Mouse (Mus musculus): ENCODE measurements at regions not wholly inside any gene's neighbourhood (a gene's known extent, or its start where the extent isn't known, plus 50 kb on each side); places are given as distances from the start of the nearest gene placed in this dataset.

DNA sequence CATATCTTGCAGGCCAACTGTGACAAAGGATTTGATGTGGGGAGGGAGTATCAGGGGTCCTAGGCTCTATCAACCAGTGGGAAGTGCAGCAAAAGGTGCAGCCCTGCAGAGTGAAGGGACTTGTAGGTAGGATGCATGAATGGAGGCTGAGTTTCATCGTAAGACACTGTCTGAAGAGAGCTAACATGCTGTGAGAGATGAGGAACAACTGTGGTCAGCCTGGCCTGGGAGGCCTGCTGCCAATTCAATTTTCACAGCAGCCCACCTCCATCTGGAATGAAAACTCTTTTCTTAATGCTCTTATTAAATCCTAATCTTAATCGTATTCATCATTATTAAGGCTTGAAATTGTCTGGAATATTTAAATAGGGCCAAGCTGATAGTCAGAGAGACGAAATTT, 622.1 kb upstream of the Brinp1 start:
- no peak overlapping the region for H3K27ac ChIP-seq
- no peaks in the 10 kb centered on the region for H3K9me3 ChIP-seq (replicated peaks)
- H3K4me3 ChIP-seq, result no peak overlapping the region
- no peaks in the 10 kb centered on the region for H3K4me1 ChIP-seq (replicated peaks)
- no peak for ATAC-seq (replicated peaks; ENCODE audit: insufficient number of reproducible peaks, insufficient read depth, low FRiP score, low read depth)
- WGBS, result 54% methylated on average over 3 of the region's 3 CpGs
- H3K9ac ChIP-seq, result no peak overlapping the region
- no peak overlapping the region for H3K4me2 ChIP-seq
- no peaks in the 10 kb centered on the region for H3K27me3 ChIP-seq
- no peaks in the 10 kb centered on the region for H3K36me3 ChIP-seq

DNA sequence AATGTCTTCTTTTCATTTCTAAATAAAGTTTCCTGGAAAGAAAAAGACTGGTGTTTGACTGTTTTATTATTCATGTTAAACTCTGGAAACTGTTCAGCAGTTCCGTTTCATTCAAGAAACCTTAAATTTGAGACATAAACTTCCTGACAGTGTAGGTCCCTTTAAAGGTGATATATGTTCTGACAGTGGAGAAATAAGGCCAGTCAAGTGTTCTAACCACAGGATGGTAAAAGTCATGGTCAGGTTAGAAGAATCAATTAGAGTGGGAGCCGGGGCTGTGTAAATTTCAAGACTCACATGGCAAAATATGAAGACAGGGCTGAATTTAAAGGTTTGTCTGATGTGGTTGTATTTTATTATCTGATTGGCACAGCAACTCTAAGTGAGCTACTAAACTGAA, 593.9 kb upstream of the Brinp1 start:
- no peak overlapping the region for H3K9ac ChIP-seq
- no peaks in the 10 kb centered on the region for H3K9me3 ChIP-seq (replicated peaks)
- no peak overlapping the region for H3K27ac ChIP-seq
- H3K36me3 ChIP-seq, result no peaks in the 10 kb centered on the region
- ATAC-seq (replicated peaks; ENCODE audit: insufficient number of reproducible peaks, insufficient read depth, low FRiP score, low read depth), result no peak
- no peak overlapping the region for H3K4me3 ChIP-seq
- no peak overlapping the region for H3K4me2 ChIP-seq
- no peaks in the 10 kb centered on the region for H3K27me3 ChIP-seq
- 68% methylated on average over 2 of the region's 2 CpGs for WGBS
- no peaks in the 10 kb centered on the region for H3K4me1 ChIP-seq (replicated peaks)

GRCm38 (mm10) chr4:69538172-69538908, 584.1 kb upstream of the Brinp1 start:
- no peak for ATAC-seq (replicated peaks; ENCODE audit: insufficient number of reproducible peaks, insufficient read depth, low FRiP score, low read depth)
- WGBS, result 62% methylated on average over 6 of the region's 6 CpGs

DNA sequence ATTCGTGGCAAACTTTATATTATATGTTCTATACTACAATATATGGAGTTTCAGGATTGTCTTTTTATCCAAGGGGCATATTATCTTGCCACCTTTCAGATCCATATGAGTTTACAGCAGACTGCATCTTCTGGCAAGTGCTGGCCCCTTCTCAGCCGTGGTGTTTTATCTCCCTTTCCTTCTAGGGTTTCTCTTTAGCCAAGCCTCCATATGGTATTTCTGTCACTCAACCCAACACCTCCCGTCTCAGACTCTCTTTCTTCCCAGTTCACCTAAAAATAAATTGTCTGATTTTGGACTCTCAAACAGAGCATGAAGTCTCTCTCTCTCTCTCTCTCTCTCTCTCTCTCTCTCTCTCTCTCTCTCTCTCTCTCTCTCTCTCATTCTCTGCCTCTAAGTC, 578.9 kb upstream of the Brinp1 start:
- ATAC-seq (replicated peaks; ENCODE audit: insufficient number of reproducible peaks, insufficient read depth, low FRiP score, low read depth), result no peak
- H3K4me3 ChIP-seq, result no peak overlapping the region
- H3K9ac ChIP-seq, result no peak overlapping the region
- H3K27me3 ChIP-seq, result no peaks in the 10 kb centered on the region
- H3K9me3 ChIP-seq (replicated peaks), result no peaks in the 10 kb centered on the region
- 31% methylated on average over 3 of the region's 3 CpGs for WGBS
- H3K36me3 ChIP-seq, result no peaks in the 10 kb centered on the region
- no peak overlapping the region for H3K27ac ChIP-seq
- no peak overlapping the region for H3K4me2 ChIP-seq
- H3K4me1 ChIP-seq (replicated peaks), result 0 out of 2 replicates have a peak, but pooled peaks cover under 1% of the 10 kb centered on the region

More at GRCm38 (mm10) chr4:69538172-69538908, 584.1 kb upstream of the Brinp1 start:
- H3K9me3 ChIP-seq (replicated peaks), result no peaks in the 10 kb centered on the region
- H3K27ac ChIP-seq, result no peak overlapping the region
- H3K9ac ChIP-seq, result no peak overlapping the region
- H3K4me3 ChIP-seq, result no peak overlapping the region
- H3K4me2 ChIP-seq, result no peak overlapping the region
- H3K27me3 ChIP-seq, result no peaks in the 10 kb centered on the region
- H3K36me3 ChIP-seq, result no peaks in the 10 kb centered on the region
- H3K4me1 ChIP-seq (replicated peaks), result 0 out of 2 replicates have a peak, but pooled peaks cover 2% of the 10 kb centered on the region

DNA sequence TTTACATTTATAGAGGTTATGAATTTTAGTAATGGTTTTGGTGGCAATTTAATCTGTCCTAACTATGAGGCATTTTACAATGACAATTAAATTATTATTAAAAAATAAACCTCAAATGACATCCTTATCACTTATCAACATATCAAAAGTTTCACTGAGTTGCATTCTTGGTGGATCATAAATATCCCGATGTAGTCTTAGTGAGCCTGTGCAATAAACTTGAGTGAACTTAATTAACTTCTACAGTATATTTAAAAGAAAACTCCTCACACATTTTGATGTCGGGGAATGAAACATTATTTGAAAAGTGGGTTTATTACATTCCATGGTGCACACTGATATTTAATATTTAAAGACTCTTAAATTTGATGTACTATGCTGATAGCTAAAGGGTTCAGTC, 568.9 kb upstream of the Brinp1 start:
- Histone ChIP-seq H3K27ac (no peak overlapping the region), H3K4me2 (no peak overlapping the region), H3K27me3 (no peaks in the 10 kb centered on the region), H3K36me3 (no peaks in the 10 kb centered on the region), H3K4me1 (replicated peaks) (no peaks in the 10 kb centered on the region), H3K9me3 (replicated peaks) (no peaks in the 10 kb centered on the region), H3K9ac (no peak overlapping the region), H3K4me3 (no peak overlapping the region)
- WGBS, result 77% methylated on average over 2 of the region's 2 CpGs
- ATAC-seq (replicated peaks; ENCODE audit: insufficient number of reproducible peaks, insufficient read depth, low FRiP score, low read depth), result no peak

- Histone ChIP-seq H3K9me3 (replicated peaks) (no peaks in the 10 kb centered on the region), H3K4me2 (no peak overlapping the region), H3K9ac (no peak overlapping the region), H3K4me3 (no peak overlapping the region), H3K27me3 (no peaks in the 10 kb centered on the region), H3K36me3 (no peaks in the 10 kb centered on the region), H3K4me1 (replicated peaks) (no peaks in the 10 kb centered on the region), H3K27ac (no peak overlapping the region)
- no peak for ATAC-seq (replicated peaks; ENCODE audit: insufficient number of reproducible peaks, insufficient read depth, low FRiP score, low read depth)
- WGBS, result 57% methylated on average over 4 of the region's 4 CpGs
Measured at GRCm38 (mm10) chr4:69508281-69508680, 554.1 kb upstream of the Brinp1 start.

GRCm38 (mm10) chr4:69471200-69471599, 517.0 kb upstream of the Brinp1 start:
- 79% methylated on average over 1 of the region's 1 CpGs for WGBS
- no peak for ATAC-seq (replicated peaks; ENCODE audit: insufficient number of reproducible peaks, insufficient read depth, low FRiP score, low read depth)
- H3K9me3 ChIP-seq (replicated peaks), result no peaks in the 10 kb centered on the region

DNA sequence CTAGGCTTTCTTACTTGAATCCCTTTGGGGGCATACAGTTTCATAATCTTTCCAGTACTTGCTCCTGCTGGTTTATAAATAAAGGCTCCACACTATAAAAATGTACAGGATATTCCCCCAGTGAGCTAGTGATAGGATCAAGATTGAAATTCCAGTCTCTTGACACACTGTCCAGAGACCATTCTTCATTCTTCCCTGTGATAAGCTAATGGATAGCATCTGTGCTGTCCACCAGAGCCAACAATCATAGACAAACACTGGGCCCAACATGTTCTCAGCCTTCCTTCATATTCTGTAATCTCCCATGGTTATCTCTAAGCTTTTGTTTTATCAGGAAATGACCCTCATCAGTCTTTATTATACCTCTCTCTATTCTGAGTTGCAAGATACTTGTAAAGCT, 505.8 kb upstream of the Brinp1 start:
- ATAC-seq (replicated peaks; ENCODE audit: insufficient number of reproducible peaks, insufficient read depth, low FRiP score, low read depth), result no peak
- H3K9me3 ChIP-seq (replicated peaks), result no peaks in the 10 kb centered on the region

More at GRCm38 (mm10) chr4:69471200-69471599, 517.0 kb upstream of the Brinp1 start:
- H3K36me3 ChIP-seq, result no peaks in the 10 kb centered on the region
- H3K27me3 ChIP-seq, result no peaks in the 10 kb centered on the region
- no peak overlapping the region for H3K4me2 ChIP-seq
- H3K4me3 ChIP-seq, result no peak overlapping the region
- H3K9ac ChIP-seq, result no peak overlapping the region
- H3K4me1 ChIP-seq (replicated peaks), result no peaks in the 10 kb centered on the region
- no peak overlapping the region for H3K27ac ChIP-seq

GRCm38 (mm10) chr4:69456420-69456819, 502.2 kb upstream of the Brinp1 start:
- WGBS, result 87% methylated on average over 4 of the region's 4 CpGs
- Histone ChIP-seq H3K9ac (no peak overlapping the region), H3K4me3 (no peak overlapping the region), H3K27ac (no peak overlapping the region), H3K27me3 (no peaks in the 10 kb centered on the region), H3K36me3 (no peaks in the 10 kb centered on the region), H3K4me2 (no peak overlapping the region), H3K9me3 (replicated peaks) (no peaks in the 10 kb centered on the region), H3K4me1 (replicated peaks) (no peaks in the 10 kb centered on the region)
- no peak for ATAC-seq (replicated peaks; ENCODE audit: insufficient number of reproducible peaks, insufficient read depth, low FRiP score, low read depth)

More for the DNA sequence above, 505.8 kb upstream of the Brinp1 start:
- H3K4me3 ChIP-seq, result no peak overlapping the region
- no peak overlapping the region for H3K4me2 ChIP-seq
- no peaks in the 10 kb centered on the region for H3K4me1 ChIP-seq (replicated peaks)
- H3K9ac ChIP-seq, result no peak overlapping the region
- no peak overlapping the region for H3K27ac ChIP-seq
- no peaks in the 10 kb centered on the region for H3K36me3 ChIP-seq
- H3K27me3 ChIP-seq, result no peaks in the 10 kb centered on the region

- no peaks in the 10 kb centered on the region for H3K9me3 ChIP-seq (replicated peaks)
- H3K4me2 ChIP-seq, result no peak overlapping the region
- H3K9ac ChIP-seq, result no peak overlapping the region
- ATAC-seq (replicated peaks; ENCODE audit: insufficient number of reproducible peaks, insufficient read depth, low FRiP score, low read depth), result no peak
- WGBS, result 67% methylated on average over 6 of the region's 6 CpGs
- H3K4me1 ChIP-seq (replicated peaks), result no peaks in the 10 kb centered on the region
- H3K27ac ChIP-seq, result no peak overlapping the region
- no peaks in the 10 kb centered on the region for H3K36me3 ChIP-seq
- no peaks in the 10 kb centered on the region for H3K27me3 ChIP-seq
- H3K4me3 ChIP-seq, result no peak overlapping the region
Measured at GRCm38 (mm10) chr4:69446161-69446560, 492.0 kb upstream of the Brinp1 start.

DNA sequence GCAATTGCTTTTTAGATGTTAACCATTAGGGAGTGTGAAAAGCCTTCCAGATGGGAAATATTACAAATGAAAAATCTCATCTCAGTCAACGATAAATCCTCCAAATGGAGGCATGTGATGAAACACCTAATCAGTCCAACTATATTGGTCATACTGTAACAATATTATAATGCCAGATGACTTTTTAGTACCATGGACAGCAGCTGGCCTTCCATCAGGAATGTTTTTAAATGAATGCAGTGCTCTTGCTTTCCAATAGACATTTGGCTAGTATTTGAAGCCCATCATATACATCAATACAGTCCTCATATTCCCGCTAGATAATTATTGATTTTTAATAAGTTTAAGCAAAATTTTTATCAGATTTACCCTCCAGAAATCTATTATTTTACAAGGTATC, 489.8 kb upstream of the Brinp1 start:
- Histone ChIP-seq H3K27me3 (no peaks in the 10 kb centered on the region), H3K27ac (no peak overlapping the region), H3K36me3 (no peaks in the 10 kb centered on the region), H3K9me3 (replicated peaks) (no peaks in the 10 kb centered on the region), H3K4me3 (no peak overlapping the region), H3K9ac (no peak overlapping the region), H3K4me1 (replicated peaks) (no peaks in the 10 kb centered on the region), H3K4me2 (no peak overlapping the region)
- 61% methylated on average over 2 of the region's 2 CpGs for WGBS
- ATAC-seq (replicated peaks; ENCODE audit: insufficient number of reproducible peaks, insufficient read depth, low FRiP score, low read depth), result no peak

DNA sequence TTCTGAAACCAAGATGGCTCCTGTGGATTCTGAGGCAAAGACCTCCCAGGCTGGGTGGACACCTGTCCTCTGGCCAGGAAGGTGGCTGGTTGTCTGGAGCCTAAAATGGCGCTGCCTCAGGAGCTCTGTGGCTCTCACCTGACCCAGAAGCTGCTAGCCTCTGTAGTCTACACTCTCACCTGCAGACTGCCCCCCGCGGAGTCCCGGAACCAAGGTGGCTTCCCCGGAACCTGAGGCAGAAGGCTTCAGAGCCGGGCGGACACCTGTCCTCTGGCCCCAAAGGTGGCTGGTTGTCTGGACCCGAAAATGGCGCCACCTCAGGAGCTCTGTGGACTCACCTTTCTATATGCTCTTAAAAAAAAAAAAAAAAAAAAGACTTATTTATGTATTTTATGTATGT, 481.2 kb upstream of the Brinp1 start:
- Histone ChIP-seq H3K9ac (no peak overlapping the region), H3K4me2 (no peak overlapping the region), H3K4me3 (no peak overlapping the region), H3K27ac (no peak overlapping the region), H3K36me3 (no peaks in the 10 kb centered on the region), H3K9me3 (replicated peaks) (no peaks in the 10 kb centered on the region), H3K4me1 (replicated peaks) (no peaks in the 10 kb centered on the region), H3K27me3 (no peaks in the 10 kb centered on the region)
- WGBS, result 81% methylated on average over 9 of the region's 9 CpGs
- ATAC-seq (replicated peaks; ENCODE audit: insufficient number of reproducible peaks, insufficient read depth, low FRiP score, low read depth), result no peak

Data from heart, embryonic 15.5 days (tissue).